Mouse (Mus musculus) forebrain, embryonic 13.5 days (tissue): ENCODE measurements around the gene Kcnip1. TPM values are rescaled to one million over a fixed set of nuclear protein-coding genes. Genes with fewer than 3 reads are reported as not detected.

Source experiments
- ATAC-seq: fragments of 200-750 bp; cut with Nextera tagmentation; 2 replicates; pipeline ENCODE4 v1.8.0; 2017
- H3K27ac ChIP-seq: fragments of 300-500 bp; sonication (generic); 2 replicates; pipeline ENCODE4 v1.5.1; 2015; ENCODE audit warnings: inconsistent platforms, mild to moderate bottlenecking, moderate library complexity
- H3K27me3 ChIP-seq: fragments of 300-500 bp; sonication (generic); 2 replicates; pipeline ENCODE4 v1.6.1; 2015; ENCODE audit warnings: mild to moderate bottlenecking, inconsistent platforms
- H3K36me3 ChIP-seq: fragments of 300-500 bp; sonication (generic); 2 replicates; pipeline ENCODE4 v1.6.1; 2015; ENCODE audit warnings: mild to moderate bottlenecking, inconsistent platforms; ENCODE audit not compliant: poor library complexity, severe bottlenecking
- H3K4me1 ChIP-seq: fragments of 300-500 bp; sonication (generic); 2 replicates; pipeline ENCODE4 v1.6.1; 2015; ENCODE audit warnings: inconsistent platforms
- H3K4me2 ChIP-seq: fragments of 300-500 bp; sonication (generic); 2 replicates; pipeline ENCODE4 v1.6.1; 2015; ENCODE audit warnings: inconsistent platforms, mild to moderate bottlenecking, moderate library complexity
- H3K4me3 ChIP-seq: fragments of 300-500 bp; sonication (generic); 2 replicates; pipeline ENCODE4 v1.5.1; 2015; ENCODE audit warnings: mild to moderate bottlenecking, inconsistent platforms
- H3K9ac ChIP-seq: fragments of 300-500 bp; sonication (generic); 2 replicates; pipeline ENCODE4 v1.6.1; 2015; ENCODE audit warnings: mild to moderate bottlenecking, inconsistent platforms
- H3K9me3 ChIP-seq: fragments of 300-500 bp; sonication (generic); replicated peaks from 2 replicates; pipeline ENCODE4 v1.6.1; 2016; ENCODE audit warnings: inconsistent platforms
- WGBS: fragments of 180-500 bp; shearing (Covaris S2); methylation state at CpG from one replicate; pipeline ENCODE4 v1.1.7; 2015; 5-methylcytosine and 5-hydroxymethylcytosine counted together
- polyA plus RNA-seq: library from polyadenylated mRNA; unstranded; fragments of >200 nt; fragmentation: Nextera tagmentation; extraction: Ambion mirVana; gene quantifications from 2 replicates; pipeline ENCODE4 v1.2.1, GENCODE M21; 2015

The Kcnip1 gene
- polyA plus RNA-seq, 1 experiment from 2014 or later, result 29.9 TPM

GRCm38 (mm10) chr11:33592826-33593225, 400.1 kb downstream of the Kcnip1 start:
- H3K4me2 ChIP-seq, result no peak overlapping the region
- no peak for ATAC-seq
- no peak overlapping the region for H3K4me3 ChIP-seq
- no peaks in the 10 kb centered on the region for H3K36me3 ChIP-seq
- WGBS, result 92% methylated on average over 4 of the region's 4 CpGs
- no peaks in the 10 kb centered on the region for H3K27me3 ChIP-seq
- H3K27ac ChIP-seq, result no peak overlapping the region
- H3K9me3 ChIP-seq, result no peaks in the 10 kb centered on the region
- no peak overlapping the region for H3K9ac ChIP-seq
- H3K4me1 ChIP-seq, result peaks cover 4% of the 10 kb centered on the region; the same call in 1 of the 2 replicates

GRCm38 (mm10) chr11:33590771-33591170, 402.2 kb downstream of the Kcnip1 start:
- H3K4me1 ChIP-seq, result no peaks in the 10 kb centered on the region
- no peak overlapping the region for H3K27ac ChIP-seq
- ATAC-seq, result no peak
- H3K9me3 ChIP-seq, result no peaks in the 10 kb centered on the region
- H3K27me3 ChIP-seq, result no peaks in the 10 kb centered on the region
- H3K4me3 ChIP-seq, result no peak overlapping the region
- H3K9ac ChIP-seq, result no peak overlapping the region
- H3K36me3 ChIP-seq, result no peaks in the 10 kb centered on the region
- no peak overlapping the region for H3K4me2 ChIP-seq
- 86% methylated on average over 3 of the region's 3 CpGs for WGBS

- H3K27me3 ChIP-seq, result no peaks in the 10 kb centered on the region
- no peak for ATAC-seq
- 94% methylated on average over 6 of the region's 6 CpGs for WGBS
Observed at GRCm38 (mm10) chr11:33586614-33587013, 406.3 kb downstream of the Kcnip1 start.

GRCm38 (mm10) chr11:33579621-33580020, 413.3 kb downstream of the Kcnip1 start:
- no peaks in the 10 kb centered on the region for H3K27me3 ChIP-seq
- H3K9ac ChIP-seq, result no peak overlapping the region
- no peaks in the 10 kb centered on the region for H3K36me3 ChIP-seq
- no peaks in the 10 kb centered on the region for H3K9me3 ChIP-seq
- H3K4me3 ChIP-seq, result no peak overlapping the region
- H3K4me2 ChIP-seq, result no peak overlapping the region
- no peak overlapping the region for H3K27ac ChIP-seq
- H3K4me1 ChIP-seq, result no peaks in the 10 kb centered on the region
- WGBS, result 55% methylated on average over 3 of the region's 3 CpGs
- ATAC-seq, result no peak

More at GRCm38 (mm10) chr11:33586614-33587013, 406.3 kb downstream of the Kcnip1 start:
- Histone ChIP-seq H3K4me2 (no peak overlapping the region), H3K4me1 (no peaks in the 10 kb centered on the region), H3K4me3 (no peak overlapping the region), H3K27ac (no peak overlapping the region), H3K9ac (no peak overlapping the region), H3K36me3 (no peaks in the 10 kb centered on the region), H3K9me3 (no peaks in the 10 kb centered on the region)

Other genes with a start within 250 kb of the Kcnip1 start
- gene Kcnmb1, start 30.1 kb downstream of the Kcnip1 start, polyA plus RNA-seq, result 0.05 and 0.09 TPM in 2 replicates
- gene Lcp2, start 53.8 kb upstream of the Kcnip1 start, polyA plus RNA-seq, result 0.96 and 1.4 TPM in 2 replicates
- gene 4930469K13Rik, start 105.4 kb upstream of the Kcnip1 start, polyA plus RNA-seq, result not detected in 2 replicates
- gene Foxi1, start 214.9 kb upstream of the Kcnip1 start, polyA plus RNA-seq, result not detected in 2 replicates